Mouse (Mus musculus): ENCODE data around the gene 4930524J08Rik. TPM values are rescaled to one million over a fixed set of nuclear protein-coding genes. Genes with fewer than 3 reads are reported as not detected.

Gene 4930524J08Rik
- 3.8 and 4.3 TPM in 2 replicates for polyA plus RNA-seq (2012; rRNA removed)

GRCm38 (mm10) chr5:99978699-99979442 is at the start of gene 4930524J08Rik, which contains the start of gene Hnrnpd:
4930524J08Rik (plus strand) TSS chr5:99979061.
Hnrnpd (minus strand) TSS chr5:99978938.

Other genes with a start within 250 kb of the 4930524J08Rik start
- 31.2 and 45.5 TPM in 2 replicates for gene Rasgef1b, start 250.0 kb upstream of the 4930524J08Rik start, polyA plus RNA-seq (2012; rRNA removed)
- gene Vamp9, start 72.8 kb upstream of the 4930524J08Rik start, polyA plus RNA-seq (2012; rRNA removed), result 0.16 and 0.59 TPM in 2 replicates
- 371 and 407 TPM in 2 replicates for gene Hnrnpd, start 123 bp upstream of the 4930524J08Rik start, polyA plus RNA-seq (2012; rRNA removed)
- gene Hnrnpdl, start 60.6 kb downstream of the 4930524J08Rik start, polyA plus RNA-seq (2012; rRNA removed), result 564 and 623 TPM in 2 replicates
- gene Enoph1, start 60.9 kb downstream of the 4930524J08Rik start, polyA plus RNA-seq (2012; rRNA removed), result 56.2 and 58.9 TPM in 2 replicates
- gene Tmem150c, start 180.7 kb downstream of the 4930524J08Rik start, polyA plus RNA-seq (2012; rRNA removed), result 18.3 and 19.5 TPM in 2 replicates